Comparison of ENCODE assay signal across 8 mouse cellular contexts in the genomic region with DNA sequence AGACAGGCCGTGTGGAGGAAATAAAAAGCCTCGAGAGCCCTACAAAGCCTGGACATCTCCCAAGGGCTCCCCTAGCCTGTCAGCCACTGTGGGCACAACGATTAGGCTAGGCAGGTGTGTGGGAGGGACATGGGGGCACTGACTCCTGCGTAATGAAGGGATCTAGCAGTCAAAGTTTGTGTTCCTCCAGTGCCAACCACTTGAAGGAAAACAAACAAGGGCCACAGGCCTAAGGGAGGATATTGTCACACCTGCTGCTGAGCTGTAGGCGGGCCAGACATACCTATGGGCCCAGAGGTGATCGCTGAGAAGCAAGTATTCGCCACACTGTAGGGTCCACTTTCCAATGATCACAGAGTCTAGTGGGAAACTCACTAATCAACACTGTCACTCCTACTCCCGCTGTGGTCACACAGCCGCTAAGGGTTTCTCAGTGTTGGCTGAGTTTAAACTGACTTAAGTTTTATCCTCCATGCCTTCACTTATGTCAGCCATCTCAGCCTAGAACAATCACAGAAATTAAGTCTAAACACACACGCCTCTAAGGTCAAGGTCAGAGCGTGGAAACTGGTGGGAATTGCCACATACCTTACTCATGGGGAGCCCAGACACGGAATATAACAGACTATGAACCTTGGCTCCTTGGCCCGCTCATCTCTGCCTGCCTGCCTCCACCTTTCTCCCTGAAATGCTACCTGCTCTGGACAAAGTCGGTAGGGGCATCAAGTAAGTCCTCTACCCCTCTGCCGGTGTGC. TPM values are rescaled to one million over a fixed set of nuclear protein-coding genes. Genes with fewer than 3 reads are reported as not detected.
DNase-seq lines count a peak whose midpoint lies in the region; ATAC-seq and TF ChIP-seq lines count a peak whose summit lies in the region.

No protein-coding gene starts in this region.

- no peaks in the 10 kb centered on the region for H3K36me3 ChIP-seq in heart, adult 2 months (ENCODE audit: control insufficient read depth, insufficient read depth, low read length)
- H3K36me3 ChIP-seq in ES-E14 (ENCODE audit: control insufficient read depth, insufficient read depth, low read length, poor library complexity, severe bottlenecking), result peaks cover 6% of the 10 kb centered on the region; the same call in 1 of the 2 replicates
- H3K36me3 ChIP-seq in hindbrain, embryonic 12.5 days, result peaks cover 6% of the 10 kb centered on the region

- H3K9ac ChIP-seq in heart, adult 2 months (ENCODE audit: low read depth, low read length), result peak overlapping the region; percentile 45; the same call in 1 of the 2 replicates
- H3K9ac ChIP-seq in ES-E14 (ENCODE audit: insufficient read depth, low read depth, low read length, poor library complexity, severe bottlenecking), result peak overlapping the region; percentile 79
- peak overlapping the region; percentile 44 for H3K9ac ChIP-seq in hindbrain, embryonic 12.5 days

- no peak for TF ChIP-seq CTCF in heart, adult 2 months (IDR thresholded peaks at IDR 0.05)

- intact Hi-C loops in heart, adult 2 months (cut with DNase I), result no loop called here
- intact Hi-C loops in heart, postnatal 10 days (cut with DNase I), result no loop called here

- in situ Hi-C loops in ES-E14 (cut with MboI; ENCODE audit: low sequenced_read_pairs in 2 of 2, unreplicated experiment in 2 of 2), result no loop called here

- peak overlapping the region; percentile 46 for H3K4me3 ChIP-seq in heart, adult 2 months
- peak overlapping the region; percentile 52 to 74 for H3K4me3 ChIP-seq in ES-E14 (ENCODE audit: insufficient read depth in 1 of 2, low read depth in 1 of 2, low read length in 2 of 2, poor library complexity in 1 of 2, severe bottlenecking in 1 of 2)
- H3K4me3 ChIP-seq in hindbrain, embryonic 12.5 days, result peak overlapping the region; percentile 41

- ATAC-seq in hindbrain, embryonic 12.5 days (ENCODE audit: low FRiP score), result 0 out of 2 replicates have a peak, but pooled peaks have one; percentile 8
- ATAC-seq in monocyte, adult 5-6 weeks (replicated peaks; ENCODE audit: insufficient number of reproducible peaks, low FRiP score, low TSS enrichment, poor library complexity, severe bottlenecking), result no peak

- H3K79me2 ChIP-seq in heart, adult 2 months (replicated peaks; ENCODE audit: control insufficient read depth, insufficient read depth, low read length), result no peaks in the 10 kb centered on the region

- H3K9me3 ChIP-seq in ES-E14 (ENCODE audit: control insufficient read depth, insufficient read depth, low read depth, low read length), result no peaks in the 10 kb centered on the region
- H3K9me3 ChIP-seq in hindbrain, embryonic 12.5 days (replicated peaks), result no peaks in the 10 kb centered on the region

- no peak for TF ChIP-seq EP300 in heart, adult 2 months (IDR thresholded peaks at IDR 0.05; ENCODE audit: insufficient read depth, low read depth, low read length)

- peak overlapping the region; percentile 90 for H3K4me2 ChIP-seq in hindbrain, embryonic 12.5 days (replicated peaks)

- H3K27ac ChIP-seq in heart, adult 2 months, result no peak overlapping the region
- H3K27ac ChIP-seq in ES-E14 (ENCODE audit: insufficient read depth, low read depth, low read length, poor library complexity, severe bottlenecking), result no peak overlapping the region
- no peak overlapping the region for H3K27ac ChIP-seq in hindbrain, embryonic 12.5 days

- H3K4me1 ChIP-seq in heart, adult 2 months (ENCODE audit: control insufficient read depth, insufficient read depth, low read length), result no peaks in the 10 kb centered on the region
- H3K4me1 ChIP-seq in ES-E14 (ENCODE audit: control insufficient read depth in 2 of 2, insufficient read depth in 2 of 2, low read length in 2 of 2, poor library complexity in 1 of 2), result peaks cover 3 to 7% of the 10 kb centered on the region in 2 experiments; a peak in 2 of 4 replicates
- peaks cover 10% of the 10 kb centered on the region for H3K4me1 ChIP-seq in hindbrain, embryonic 12.5 days

- no peak for TF ChIP-seq POLR2A in heart, adult 2 months (IDR thresholded peaks at IDR 0.05; ENCODE audit: insufficient read depth, low read depth, low read length)

- no peak for DNase-seq in heart, adult 2 months
- DNase-seq in heart, postnatal 10 days, result no peak
- DNase-seq in ES-E14 (ENCODE audit: low read depth, low spot score), result no peak
- peak; percentile 26 for DNase-seq in lung, postnatal 25 days (ENCODE audit: low spot score)
- no peak for DNase-seq in urinary bladder, postnatal 36 days (ENCODE audit: low spot score in 2 of 2)
- no peak for DNase-seq in layer of hippocampus, postnatal 25 days (ENCODE audit: extremely low spot score in 1 of 2, low spot score in 1 of 2)

- no peaks in the 10 kb centered on the region for H3K27me3 ChIP-seq in heart, adult 2 months (ENCODE audit: control insufficient read depth, insufficient read depth, low read length)
- H3K27me3 ChIP-seq in hindbrain, embryonic 12.5 days, result peaks cover 17% of the 10 kb centered on the region

- 47% methylated on average over 15 of the region's 15 CpGs for WGBS in heart, adult 2 months
- WGBS in hindbrain, embryonic 12.5 days, result 55% methylated on average over 15 of the region's 15 CpGs

TF ChIP-seq in ES-E14, 5 proteins besides CTCF, POLR2A, EP300 and RAD21:
- TF ChIP-seq ZC3H11A (IDR thresholded peaks at IDR 0.05; ENCODE audit: borderline replicate concordance, low read depth, low read length) (no peak), CHD2 (IDR thresholded peaks at IDR 0.05; ENCODE audit: low read depth, low read length) (no peak), HCFC1 (IDR thresholded peaks at IDR 0.05; ENCODE audit: borderline replicate concordance, insufficient read depth, low read length) (no peak), MAFK (IDR thresholded peaks at IDR 0.05; ENCODE audit: insufficient read depth, low read depth, low read length) (no peak), ZNF384 (IDR thresholded peaks at IDR 0.05; ENCODE audit: low read depth, low read length) (no peak)

RNA-seq across cellular contexts. Expression of a gene that starts 0.8 kb away (rescaled TPM):
- under 1 TPM; 0.44 to 0.45 TPM for total RNA-seq in heart, adult 2 months (2021)
- 1.5 and 2.2 TPM in 2 replicates for polyA plus RNA-seq in heart, adult 2 months (2012; rRNA removed)
- total RNA-seq in heart, postnatal 10 days (2021), result 1 to 10 TPM in 1 of 2 experiments, under 1 TPM in 1; 0.82 to 1.9 TPM
- 9.0 and 16.5 TPM in 2 replicates for total RNA-seq in ES-E14 (2012; rRNA removed)
- 1.2 and 1.5 TPM in 2 replicates for polyA plus RNA-seq in hindbrain, embryonic 12.5 days (2016; fragmentation: Nextera tagmentation; extraction: Ambion mirVana)
- not detected in 3 replicates for total RNA-seq in monocyte, adult 5-6 weeks (2017)
- under 1 TPM; 0.49 to 0.96 TPM for total RNA-seq in layer of hippocampus, postnatal 25 days (2021)

RNA-seq across cellular contexts. Expression of a gene that starts 23.2 kb away (rescaled TPM):
- total RNA-seq in heart, adult 2 months (2021), result 10 to 100 TPM; 36.9 to 47.0 TPM
- 52.0 and 59.0 TPM in 2 replicates for polyA plus RNA-seq in heart, adult 2 months (2012; rRNA removed)
- 10 to 100 TPM; 33.6 to 38.1 TPM for total RNA-seq in heart, postnatal 10 days (2021)
- 24.6 and 30.7 TPM in 2 replicates for total RNA-seq in ES-E14 (2012; rRNA removed)
- 34.1 and 36.2 TPM in 2 replicates for polyA plus RNA-seq in hindbrain, embryonic 12.5 days (2016; fragmentation: Nextera tagmentation; extraction: Ambion mirVana)
- total RNA-seq in monocyte, adult 5-6 weeks (2017), result 20.4 to 40.6 TPM (median 27.9 TPM) in 3 replicates
- total RNA-seq in layer of hippocampus, postnatal 25 days (2021), result 10 to 100 TPM; 44.8 to 47.1 TPM

RNA-seq across cellular contexts. Expression of a gene that starts 52.6 kb away (rescaled TPM):
- total RNA-seq in heart, adult 2 months (2021), result 10 to 100 TPM; 23.7 to 25.4 TPM
- polyA plus RNA-seq in heart, adult 2 months (2012; rRNA removed), result 35.9 and 47.1 TPM in 2 replicates
- total RNA-seq in heart, postnatal 10 days (2021), result 10 to 100 TPM; 27.3 to 27.4 TPM
- 5.7 and 7.8 TPM in 2 replicates for total RNA-seq in ES-E14 (2012; rRNA removed)
- polyA plus RNA-seq in hindbrain, embryonic 12.5 days (2016; fragmentation: Nextera tagmentation; extraction: Ambion mirVana), result 44.1 and 47.7 TPM in 2 replicates
- total RNA-seq in monocyte, adult 5-6 weeks (2017), result 7.0 to 8.1 TPM (median 7.1 TPM) in 3 replicates
- 10 to 100 TPM; 59.8 to 63.3 TPM for total RNA-seq in layer of hippocampus, postnatal 25 days (2021)

RNA-seq across cellular contexts. Expression of a gene that starts 53.0 kb away (rescaled TPM):
- total RNA-seq in heart, adult 2 months (2021), result 10 to 100 TPM; 67.7 to 75.5 TPM
- polyA plus RNA-seq in heart, adult 2 months (2012; rRNA removed), result 28.4 and 47.8 TPM in 2 replicates
- 10 to 100 TPM; 71.3 to 71.9 TPM for total RNA-seq in heart, postnatal 10 days (2021)
- total RNA-seq in ES-E14 (2012; rRNA removed), result 106 and 133 TPM in 2 replicates
- 205 and 207 TPM in 2 replicates for polyA plus RNA-seq in hindbrain, embryonic 12.5 days (2016; fragmentation: Nextera tagmentation; extraction: Ambion mirVana)
- 92.3 to 107 TPM (median 102 TPM) in 3 replicates for total RNA-seq in monocyte, adult 5-6 weeks (2017)
- total RNA-seq in layer of hippocampus, postnatal 25 days (2021), result 10 to 100 TPM; 73.7 to 74.6 TPM
